Mouse (Mus musculus) small intestine, adult 10 weeks (tissue): ENCODE results near the gene Cacna2d3. TPM values are rescaled to one million over a fixed set of nuclear protein-coding genes. Genes with fewer than 3 reads are reported as not detected.

ENCODE experiments used
- polyA plus RNA-seq: library from polyadenylated mRNA; stranded (reverse); fragments of 350-450 nt; fragmentation: Illumina TruSeq; extraction: RNeasy Lipid Tissue Mini Kit (QIAGEN cat#74804); gene quantifications from one replicate; pipeline ENCODE4 v1.2.3, GENCODE M21; 2014; ENCODE audit warnings: low replicate concordance

The Cacna2d3 gene
- 0.59 TPM for polyA plus RNA-seq

GRCm38 (mm10) chr14:29721488-29722385 is at the start of gene Cacna2d3:
Gene Cacna2d3, minus strand, starts transcription at chr14:29721864.

DNA sequence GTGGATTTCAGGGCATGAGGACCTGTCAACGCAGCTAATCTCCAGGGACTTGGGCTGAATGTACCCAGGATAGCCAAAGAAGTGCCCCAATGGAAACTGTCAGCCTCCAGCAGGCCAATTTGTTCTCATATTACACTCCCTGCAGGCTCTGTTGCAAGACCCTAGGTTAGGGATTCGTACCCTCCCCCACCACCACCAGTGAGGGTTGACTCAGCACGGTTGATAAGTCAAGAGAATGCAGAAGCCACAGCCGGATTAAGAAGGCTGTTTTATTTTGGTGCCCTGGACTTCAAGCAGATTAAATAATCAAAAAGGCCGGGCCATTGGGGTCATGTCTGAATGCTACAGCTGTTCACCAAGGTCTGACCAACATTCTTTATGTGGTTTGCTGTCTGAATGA is 703.8 kb downstream of the Cacna2d3 start, which contains the start of gene Lrtm1:
Lrtm1 (plus strand) TSS at position 326 of the 400 bp plus-strand sequence.

Other genes with a start within 250 kb of the Cacna2d3 start
- 73.2 TPM for gene Selenok, start 246.4 kb upstream of the Cacna2d3 start, polyA plus RNA-seq